8 mouse cellular contexts compared by ENCODE assay signal in the genomic region with DNA sequence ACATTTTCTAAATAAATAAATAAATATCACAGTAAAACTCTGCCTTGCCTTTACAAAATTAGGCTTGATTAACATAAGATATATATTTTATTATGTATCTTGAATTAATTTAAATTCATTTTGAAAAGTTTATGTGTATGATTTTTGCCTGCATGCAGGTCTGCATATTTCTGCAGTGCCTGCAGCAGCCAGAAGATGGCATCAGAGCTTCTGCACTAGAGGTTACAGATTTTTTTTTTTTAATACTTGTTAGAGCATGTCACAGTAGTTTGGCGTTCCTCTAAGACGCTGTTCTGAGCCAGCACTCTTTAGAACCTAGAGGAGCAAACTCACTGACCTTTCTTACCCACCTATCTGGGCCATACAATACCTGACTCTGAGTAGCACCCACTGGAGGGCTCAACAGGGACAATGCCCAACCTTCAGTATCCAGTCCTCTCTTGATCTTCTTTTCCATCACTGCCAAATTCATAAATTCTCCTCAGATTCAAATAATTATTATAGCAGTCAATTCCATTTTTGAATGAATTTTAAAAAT. TPM values are rescaled to one million over a fixed set of nuclear protein-coding genes. Genes with fewer than 3 reads are reported as not detected.
DNase-seq lines count a peak whose midpoint lies in the region; ATAC-seq and TF ChIP-seq lines count a peak whose summit lies in the region.
"Had no signal": no experiment of that assay in that cellular context is flagged by ENCODE, and none has a peak within 500 bp of the region (broad histone marks: within the 10 kb centered on the region; RNA-seq: fewer than 3 reads in every experiment).

No protein-coding gene starts in this region.

- no peaks in the 10 kb centered on the region for H3K4me1 ChIP-seq in midbrain, embryonic 10.5 days
- H3K4me1 ChIP-seq in midbrain, embryonic 15.5 days = no peaks in the 10 kb centered on the region
- H3K4me1 ChIP-seq in liver, embryonic 14.5 days (replicated peaks; ENCODE audit: control insufficient read depth in 2 of 2, insufficient read depth in 2 of 2, low read length in 1 of 2) = no peaks in the 10 kb centered on the region
- H3K4me1 ChIP-seq: megakaryocyte, embryonic 14.5 days had no signal

- no peak overlapping the region for H3K9ac ChIP-seq in midbrain, embryonic 15.5 days
- H3K9ac ChIP-seq in liver, embryonic 14.5 days (replicated peaks) = no peak overlapping the region

- H3K4me2 ChIP-seq in midbrain, embryonic 15.5 days = no peak overlapping the region
- no peak overlapping the region for H3K4me2 ChIP-seq in liver, embryonic 14.5 days (ENCODE audit: low read depth)

- TF ChIP-seq CTCF in liver, embryonic 14.5 days (IDR thresholded peaks at IDR 0.05; ENCODE audit: low read depth) = peak; percentile 43; the same call in 1 of the 2 replicates

- TF ChIP-seq EP300 in liver, embryonic 14.5 days (IDR thresholded peaks at IDR 0.05; ENCODE audit: low read depth) = no peak

- H3K9me3 ChIP-seq in midbrain, embryonic 10.5 days (replicated peaks) = no peaks in the 10 kb centered on the region
- no peaks in the 10 kb centered on the region for H3K9me3 ChIP-seq in midbrain, embryonic 15.5 days
- no peaks in the 10 kb centered on the region for H3K9me3 ChIP-seq in liver, embryonic 14.5 days (ENCODE audit: control insufficient read depth, low read length)
- H3K9me3 ChIP-seq: megakaryocyte, embryonic 14.5 days had no signal

- no peaks in the 10 kb centered on the region for H3K27me3 ChIP-seq in midbrain, embryonic 10.5 days (ENCODE audit: low read depth, poor library complexity, severe bottlenecking)
- H3K27me3 ChIP-seq in midbrain, embryonic 15.5 days (replicated peaks) = no peaks in the 10 kb centered on the region
- no peaks in the 10 kb centered on the region for H3K27me3 ChIP-seq in liver, embryonic 14.5 days (ENCODE audit: control insufficient read depth, insufficient read depth, low read length)
- H3K27me3 ChIP-seq in splenic B cell, adult 2 months (ENCODE audit: control insufficient read depth, insufficient read depth, low read length, poor library complexity, severe bottlenecking) = no peaks in the 10 kb centered on the region
- H3K27me3 ChIP-seq: megakaryocyte, embryonic 14.5 days had no signal

- H3K27ac ChIP-seq in midbrain, embryonic 10.5 days (replicated peaks) = no peak overlapping the region
- no peak overlapping the region for H3K27ac ChIP-seq in midbrain, embryonic 15.5 days
- no peak overlapping the region for H3K27ac ChIP-seq in liver, embryonic 14.5 days

- H3K36me3 ChIP-seq in midbrain, embryonic 10.5 days = no peaks in the 10 kb centered on the region
- no peaks in the 10 kb centered on the region for H3K36me3 ChIP-seq in midbrain, embryonic 15.5 days (replicated peaks)
- no peaks in the 10 kb centered on the region for H3K36me3 ChIP-seq in liver, embryonic 14.5 days (replicated peaks; ENCODE audit: control insufficient read depth, insufficient read depth, low read depth)
- no peaks in the 10 kb centered on the region for H3K36me3 ChIP-seq in splenic B cell, adult 2 months (ENCODE audit: control insufficient read depth, insufficient read depth, low read length, poor library complexity, severe bottlenecking)

- peak; percentile 37 for DNase-seq in midbrain, embryonic 10.5 days (ENCODE audit: low spot score)
- peak; percentile 52 for DNase-seq in adipocyte (ENCODE audit: low spot score)
- peak; percentile 54 for DNase-seq in embryo, embryonic 11 days
- DNase-seq in kidney, adult 18-20 months = peak; percentile 50
- DNase-seq in liver, embryonic 14.5 days (ENCODE audit: low read depth in 3 of 3, low spot score in 3 of 3) = no peak
- DNase-seq in splenic B cell, adult 2 months (ENCODE audit: low read depth, low spot score) = peak; percentile 33

- no peak overlapping the region for H3K4me3 ChIP-seq in midbrain, embryonic 10.5 days
- H3K4me3 ChIP-seq in midbrain, embryonic 15.5 days = no peak overlapping the region
- no peak overlapping the region for H3K4me3 ChIP-seq in liver, embryonic 14.5 days (ENCODE audit: insufficient read depth in 1 of 2, low read depth in 2 of 2, low read length in 2 of 2)

- no peak for ATAC-seq in midbrain, embryonic 15.5 days (replicated peaks)
- no peak for ATAC-seq in liver, embryonic 14.5 days (ENCODE audit: insufficient read depth)

- WGBS in midbrain, embryonic 10.5 days = 42% methylated on average over 2 of the region's 2 CpGs
- 13% methylated on average over 2 of the region's 2 CpGs for WGBS in midbrain, embryonic 15.5 days
- 16% methylated on average over 2 of the region's 2 CpGs for whole genome bisulfite sequencing in liver, embryonic 14.5 days (ENCODE audit: insufficient replicate concordance)

RNA-seq across cellular contexts. Expression of gene Hapln1, which starts 8.7 kb away (rescaled TPM):
- polyA plus RNA-seq in midbrain, embryonic 10.5 days (2016; fragmentation: Nextera tagmentation; extraction: Ambion mirVana) = 17.5 and 22.0 TPM in 2 replicates
- polyA plus RNA-seq in midbrain, embryonic 15.5 days (2015; fragmentation: Nextera tagmentation; extraction: Ambion mirVana) = 0.56 and 0.62 TPM in 2 replicates
- 0.42 and 0.73 TPM in 2 replicates for polyA plus RNA-seq in liver, embryonic 14.5 days (2012; rRNA removed)
- 0.28 and 0.58 TPM in 2 replicates for polyA plus RNA-seq in liver, embryonic 14.5 days (2014; fragmentation: Nextera tagmentation; extraction: Ambion mirVana)

Comparison
In these comparisons a context has a peak if more than half of its experiments do, and no peak if none do; other contexts are left out.
1. RNA of gene Hapln1, which starts 8.7 kb away (polyA plus RNA-seq): 17.5 to 22.0 TPM in midbrain, embryonic 10.5 days; 0.56 to 0.62 TPM in midbrain, embryonic 15.5 days and 0.28 to 0.73 TPM in liver, embryonic 14.5 days; every median in the first group is over 10 times any median in the second.
2. DNase-seq: peak in midbrain, embryonic 10.5 days (single experiment), adipocyte (single experiment), embryo, embryonic 11 days (single experiment), kidney, adult 18-20 months (single experiment) and splenic B cell, adult 2 months (single experiment); none in liver, embryonic 14.5 days (0 of 3).